Mouse (Mus musculus) G1E (cell line): ENCODE results near the gene Metap2. TPM values are rescaled to one million over a fixed set of nuclear protein-coding genes. Genes with fewer than 3 reads are reported as not detected.

Source experiments
- ATAC-seq: 2 replicates; pipeline ENCODE4 v1.8.0; 2016; ENCODE audit warnings: mild to moderate bottlenecking; ENCODE audit not compliant: insufficient number of reproducible peaks, poor library complexity, low FRiP score, severe bottlenecking; ENCODE audit errors: extremely low read depth
- DNase-seq: peaks from one replicate; pipeline ENCODE4 v3.0.0; 2012; ENCODE audit warnings: low spot score
- H3K27me3 ChIP-seq: 2 replicates; pipeline ENCODE4 v1.6.1; 2012; ENCODE audit warnings: mild to moderate bottlenecking, low read length, inconsistent platforms; ENCODE audit not compliant: insufficient read depth
- H3K36me3 ChIP-seq: replicated peaks from 2 replicates; pipeline ENCODE3; 2012; ENCODE audit warnings: mild to moderate bottlenecking, inconsistent platforms
- H3K4me1 ChIP-seq: 2 replicates; pipeline ENCODE4 v1.6.1; 2012; ENCODE audit warnings: low read depth, low read length, inconsistent platforms, mixed read lengths; ENCODE audit not compliant: insufficient read depth
- H3K4me3 ChIP-seq: 2 replicates; pipeline ENCODE4 v1.5.1; 2012; ENCODE audit warnings: low read depth, mild to moderate bottlenecking, inconsistent platforms, low read length, moderate library complexity, mixed read lengths
- H3K9me3 ChIP-seq: replicated peaks from 2 replicates; pipeline ENCODE4 v1.6.1; 2012; ENCODE audit warnings: inconsistent platforms
- CTCF ChIP-seq: IDR thresholded peaks from 2 replicates; pipeline ENCODE4 v1.5.1; 2012; ENCODE audit warnings: low read depth, low read length, inconsistent platforms, mixed read lengths
- GATA1 ChIP-seq: IDR thresholded peaks from 2 replicates; pipeline ENCODE4 v1.6.1; 2012; ENCODE audit warnings: borderline replicate concordance, low read length, inconsistent platforms, mixed read lengths
- GATA2 ChIP-seq: IDR thresholded peaks from 2 replicates; pipeline ENCODE4 v1.6.1; 2012; ENCODE audit warnings: low read depth, low read length, inconsistent platforms, borderline replicate concordance
- POLR2AphosphoS5 ChIP-seq: IDR thresholded peaks from 2 replicates; pipeline ENCODE4 v1.6.1; 2012; ENCODE audit warnings: low read depth, low read length, inconsistent platforms; ENCODE audit not compliant: insufficient replicate concordance
- TAL1 ChIP-seq: conservative IDR thresholded peaks from 2 replicates; pipeline ENCODE4 v1.6.1; 2012; ENCODE audit warnings: low read depth, low read length, inconsistent platforms, mixed read lengths
- polyA plus RNA-seq: library from polyadenylated mRNA; stranded (reverse); fragments of >175 nt; gene quantifications from 2 replicates; pipeline ENCODE4 v1.2.3, GENCODE M21; 2012
- total RNA-seq, 2 experiments: library from RNA; stranded (forward) in 1 of 2; stranded (reverse) in 1 of 2; fragments of 200-1000 nt in 1 of 2; fragments of >200 nt in 1 of 2; fragmentation: Nextera tagmentation in 1 of 2; gene quantifications; 2 replicates each; pipeline ENCODE4 v1.2.3; 2014 to 2017

Metap2 gene
- total and polyA plus RNA-seq, 3 experiments = 523 to 963 (median 728) TPM

- H3K36me3 ChIP-seq = peaks cover 76% of the 10 kb centered on the region
These were observed 15.0 kb downstream of the Metap2 start for GRCm38 (mm10) chr10:93881918-93882317.

GRCm38 (mm10) chr10:93878732-93879131 is 18.2 kb downstream of the Metap2 start:
- peaks cover 53% of the 10 kb centered on the region for H3K4me1 ChIP-seq
- ATAC-seq = no peak
- no peaks in the 10 kb centered on the region for H3K27me3 ChIP-seq
- H3K9me3 ChIP-seq = no peaks in the 10 kb centered on the region
- TF ChIP-seq GATA1 = no peak
- peaks cover 81% of the 10 kb centered on the region for H3K36me3 ChIP-seq
- no peak for DNase-seq
- no peak overlapping the region for H3K4me3 ChIP-seq

More at GRCm38 (mm10) chr10:93881918-93882317, 15.0 kb downstream of the Metap2 start:
- DNase-seq = no peak
- TF ChIP-seq GATA1 = no peak
- no peak for TF ChIP-seq GATA2
- TF ChIP-seq CTCF = no peak
- TF ChIP-seq TAL1 = no peak
- no peak for TF ChIP-seq POLR2AphosphoS5
- H3K4me3 ChIP-seq = no peak overlapping the region
- H3K9me3 ChIP-seq = no peaks in the 10 kb centered on the region
- no peaks in the 10 kb centered on the region for H3K27me3 ChIP-seq
- ATAC-seq = no peak
- H3K4me1 ChIP-seq = peaks cover 69% of the 10 kb centered on the region

- ATAC-seq = no peak
- Histone ChIP-seq H3K4me1 (peaks cover 37% of the 10 kb centered on the region), H3K27me3 (no peaks in the 10 kb centered on the region), H3K9me3 (no peaks in the 10 kb centered on the region), H3K4me3 (no peak overlapping the region), H3K36me3 (peaks cover 84% of the 10 kb centered on the region)
- TF ChIP-seq POLR2AphosphoS5 = no peak
- no peak for TF ChIP-seq GATA2
- TF ChIP-seq GATA1 = no peak
- TF ChIP-seq CTCF = no peak
- no peak for TF ChIP-seq TAL1
- DNase-seq = no peak
These were observed 20.1 kb downstream of the Metap2 start for GRCm38 (mm10) chr10:93876772-93877171.

GRCm38 (mm10) chr10:93868886-93869285 is 28.0 kb downstream of the Metap2 start:
- ATAC-seq (no peak), DNase-seq (no peak)
- Histone ChIP-seq H3K4me1 (peaks cover 14% of the 10 kb centered on the region), H3K27me3 (no peaks in the 10 kb centered on the region), H3K4me3 (no peak overlapping the region), H3K36me3 (peaks cover 99% of the 10 kb centered on the region), H3K9me3 (no peaks in the 10 kb centered on the region)
- no peak for TF ChIP-seq TAL1
- TF ChIP-seq CTCF = no peak
- TF ChIP-seq GATA1 = no peak
- TF ChIP-seq POLR2AphosphoS5 = no peak
- no peak for TF ChIP-seq GATA2

GRCm38 (mm10) chr10:93868401-93868800 is 28.5 kb downstream of the Metap2 start:
- peaks cover 97% of the 10 kb centered on the region for H3K36me3 ChIP-seq
- DNase-seq = no peak
- no peak for TF ChIP-seq POLR2AphosphoS5
- no peak for TF ChIP-seq GATA1
- no peak for TF ChIP-seq GATA2
- no peak for TF ChIP-seq TAL1
- TF ChIP-seq CTCF = no peak
- H3K27me3 ChIP-seq = no peaks in the 10 kb centered on the region
- no peak for ATAC-seq
- H3K4me3 ChIP-seq = no peak overlapping the region
- no peaks in the 10 kb centered on the region for H3K9me3 ChIP-seq
- H3K4me1 ChIP-seq = peaks cover 14% of the 10 kb centered on the region

- Histone ChIP-seq H3K4me3 (no peak overlapping the region), H3K27me3 (no peaks in the 10 kb centered on the region), H3K36me3 (peaks cover 70% of the 10 kb centered on the region), H3K9me3 (no peaks in the 10 kb centered on the region), H3K4me1 (no peaks in the 10 kb centered on the region)
- ATAC-seq (no peak), DNase-seq (no peak)
- TF ChIP-seq CTCF = no peak
- no peak for TF ChIP-seq POLR2AphosphoS5
- TF ChIP-seq GATA2 = no peak
- TF ChIP-seq GATA1 = no peak
- TF ChIP-seq TAL1 = no peak
These were observed 40.8 kb downstream of the Metap2 start for GRCm38 (mm10) chr10:93856095-93856494.

GRCm38 (mm10) chr10:93855126-93855525 is 41.8 kb downstream of the Metap2 start:
- ATAC-seq = no peak
- Histone ChIP-seq H3K4me3 (no peak overlapping the region), H3K27me3 (no peaks in the 10 kb centered on the region), H3K9me3 (no peaks in the 10 kb centered on the region), H3K4me1 (no peaks in the 10 kb centered on the region), H3K36me3 (peaks cover 65% of the 10 kb centered on the region)
- TF ChIP-seq TAL1 = no peak
- TF ChIP-seq POLR2AphosphoS5 = no peak
- no peak for TF ChIP-seq GATA1
- TF ChIP-seq CTCF = no peak
- no peak for TF ChIP-seq GATA2
- no peak for DNase-seq
